Mouse (Mus musculus) limb, embryonic 12.5 days (tissue): ENCODE measurements at regions not wholly inside any gene's neighbourhood (a gene's known extent, or its start where the extent isn't known, plus 50 kb on each side); places are given as distances from the start of the nearest gene placed in this dataset.
A peak's percentile ranks its signal among the peaks of the same experiment; 100 is the strongest.

Source experiments
- ATAC-seq: fragments of 200-750 bp; cut with Nextera tagmentation; 2 replicates; pipeline ENCODE4 v1.8.0; 2017; ENCODE audit warnings: low read depth, moderate TSS enrichment; ENCODE audit not compliant: insufficient number of reproducible peaks, insufficient read depth, low FRiP score, low TSS enrichment
- H3K27ac ChIP-seq: fragments of 300-500 bp; sonication (generic); 2 replicates; pipeline ENCODE4 v1.5.1; 2016; ENCODE audit warnings: mild to moderate bottlenecking, moderate library complexity
- H3K27me3 ChIP-seq: fragments of 300-500 bp; sonication (generic); 2 replicates; pipeline ENCODE4 v1.6.1; 2016; ENCODE audit warnings: mild to moderate bottlenecking, moderate library complexity
- H3K36me3 ChIP-seq: fragments of 300-500 bp; sonication (generic); 2 replicates; pipeline ENCODE4 v1.6.1; 2016; ENCODE audit warnings: mild to moderate bottlenecking, moderate library complexity
- H3K4me1 ChIP-seq: fragments of 300-500 bp; sonication (generic); replicated peaks from 2 replicates; pipeline ENCODE4 v1.6.1; 2016
- H3K4me2 ChIP-seq: fragments of 300-500 bp; sonication (generic); 2 replicates; pipeline ENCODE4 v1.6.1; 2016; ENCODE audit warnings: mild to moderate bottlenecking, moderate library complexity
- H3K4me3 ChIP-seq: fragments of 300-500 bp; sonication (generic); replicated peaks from 2 replicates; pipeline ENCODE4 v1.5.1; 2016; ENCODE audit warnings: mild to moderate bottlenecking
- H3K9ac ChIP-seq: fragments of 300-500 bp; sonication (generic); replicated peaks from 2 replicates; pipeline ENCODE4 v1.6.1; 2016; ENCODE audit warnings: mild to moderate bottlenecking, moderate library complexity
- H3K9me3 ChIP-seq: fragments of 300-500 bp; sonication (generic); 2 replicates; pipeline ENCODE4 v1.6.1; 2016; ENCODE audit warnings: mild to moderate bottlenecking, moderate library complexity
- WGBS: fragments of 180-500 bp; shearing (Covaris S2); methylation state at CpG from one replicate; pipeline ENCODE4 v1.1.7; 2016; 5-methylcytosine and 5-hydroxymethylcytosine counted together

DNA sequence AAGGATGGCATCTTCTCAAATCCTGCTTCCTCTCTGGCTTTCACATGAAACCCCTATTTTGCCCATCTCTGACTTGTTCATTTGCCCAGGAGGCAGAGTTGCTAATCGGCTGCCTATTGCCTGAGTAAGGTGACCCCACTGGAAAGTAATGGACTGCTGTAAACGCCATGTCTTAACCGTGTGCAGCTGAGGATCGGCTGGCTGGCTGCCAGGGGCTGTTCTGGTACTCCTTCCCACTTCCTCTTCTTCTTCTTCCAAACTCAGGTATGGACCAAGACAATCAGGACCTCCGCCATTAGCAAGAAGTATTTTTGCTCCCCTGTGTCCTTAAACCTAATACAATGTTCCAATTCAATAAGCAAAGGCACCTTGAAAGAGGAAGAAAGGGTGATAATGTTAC lies 177.6 kb upstream of the Spaca1 start:
- Histone ChIP-seq H3K27ac (no peak overlapping the region), H3K4me3 (no peak overlapping the region), H3K9ac (no peak overlapping the region), H3K36me3 (no peaks in the 10 kb centered on the region), H3K4me2 (no peak overlapping the region), H3K4me1 (no peaks in the 10 kb centered on the region; the same call in 1 of the 2 replicates), H3K9me3 (no peaks in the 10 kb centered on the region), H3K27me3 (no peaks in the 10 kb centered on the region)
- 43% methylated on average over 5 of the region's 5 CpGs for WGBS
- no peak for ATAC-seq

- ATAC-seq, result 0 out of 2 replicates have a peak, but pooled peaks have one; percentile 52
- no peak overlapping the region for H3K27ac ChIP-seq
- 15% methylated on average over 3 of the region's 3 CpGs for whole genome bisulfite sequencing
- H3K36me3 ChIP-seq, result no peaks in the 10 kb centered on the region
- H3K4me1 ChIP-seq, result peaks cover 9% of the 10 kb centered on the region
- no peaks in the 10 kb centered on the region; the same call in 1 of the 2 replicates for H3K27me3 ChIP-seq
- no peak overlapping the region for H3K4me2 ChIP-seq
- no peak overlapping the region for H3K9ac ChIP-seq
- no peaks in the 10 kb centered on the region for H3K9me3 ChIP-seq
- no peak overlapping the region for H3K4me3 ChIP-seq
These were observed 181.3 kb upstream of the Spaca1 start for GRCm38 (mm10) chr4:34231270-34231669.

DNA sequence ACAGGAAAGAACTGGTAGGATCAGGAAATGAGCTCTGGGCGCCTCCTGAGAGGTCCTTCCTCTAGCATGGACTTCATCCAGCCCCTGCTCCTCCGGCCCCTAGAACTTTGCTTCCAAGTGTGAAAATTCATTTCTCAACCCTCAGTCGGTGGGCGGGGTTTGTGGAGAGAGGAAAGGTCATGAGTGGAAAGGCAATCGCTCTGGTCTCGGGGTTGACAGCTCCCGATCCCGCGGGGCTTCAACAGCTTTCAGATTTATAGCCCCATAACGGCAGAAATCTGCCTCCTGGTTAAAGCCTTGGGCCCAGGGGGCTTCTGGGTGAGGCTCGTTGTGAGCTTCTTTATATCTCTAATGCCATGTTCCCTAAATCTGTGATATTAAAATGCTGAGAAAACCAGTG lies 184.2 kb upstream of the Spaca1 start:
- ATAC-seq, result no peak
- H3K27me3 ChIP-seq, result no peaks in the 10 kb centered on the region; the same call in 1 of the 2 replicates
- WGBS, result 32% methylated on average over 11 of the region's 11 CpGs

GRCm38 (mm10) chr4:34234645-34235044 lies 184.7 kb upstream of the Spaca1 start:
- ATAC-seq, result no peak
- Histone ChIP-seq H3K27ac (no peak overlapping the region), H3K9me3 (no peaks in the 10 kb centered on the region), H3K9ac (no peak overlapping the region), H3K36me3 (no peaks in the 10 kb centered on the region), H3K4me1 (peaks cover 10% of the 10 kb centered on the region), H3K4me2 (no peak overlapping the region), H3K4me3 (no peak overlapping the region), H3K27me3 (no peaks in the 10 kb centered on the region; the same call in 1 of the 2 replicates)
- 68% methylated on average over 8 of the region's 8 CpGs for WGBS

More for the DNA sequence above, 184.2 kb upstream of the Spaca1 start:
- H3K27ac ChIP-seq, result no peak overlapping the region
- peaks cover 9% of the 10 kb centered on the region for H3K4me1 ChIP-seq
- no peaks in the 10 kb centered on the region for H3K9me3 ChIP-seq
- H3K9ac ChIP-seq, result no peak overlapping the region
- no peaks in the 10 kb centered on the region for H3K36me3 ChIP-seq
- H3K4me3 ChIP-seq, result no peak overlapping the region
- no peak overlapping the region for H3K4me2 ChIP-seq

DNA sequence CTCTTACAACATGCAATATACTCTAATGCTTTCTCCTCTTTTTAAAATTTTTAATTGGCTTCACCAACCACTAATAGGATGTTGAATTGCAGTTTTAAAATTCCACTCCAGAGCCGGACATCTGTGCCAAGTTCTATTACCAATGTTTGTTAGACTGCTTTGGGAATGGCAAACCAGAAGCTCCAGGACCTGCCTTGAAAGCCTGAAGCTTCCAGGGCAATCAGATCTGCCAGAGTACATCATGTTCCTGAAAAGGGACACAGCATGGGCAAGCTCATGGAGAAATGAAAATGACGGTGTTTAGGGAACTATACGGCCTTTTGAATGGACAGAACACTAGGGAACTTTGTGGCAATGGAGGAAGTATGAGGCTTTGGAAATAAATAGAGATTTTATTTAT lies 187.8 kb upstream of the Spaca1 start:
- Histone ChIP-seq H3K27ac (no peak overlapping the region), H3K4me1 (peaks cover 32% of the 10 kb centered on the region), H3K36me3 (no peaks in the 10 kb centered on the region), H3K9ac (no peak overlapping the region), H3K4me3 (no peak overlapping the region), H3K27me3 (no peaks in the 10 kb centered on the region; the same call in 1 of the 2 replicates), H3K4me2 (no peak overlapping the region), H3K9me3 (no peaks in the 10 kb centered on the region)
- no peak for ATAC-seq
- WGBS, result 80% methylated on average over 3 of the region's 3 CpGs

DNA sequence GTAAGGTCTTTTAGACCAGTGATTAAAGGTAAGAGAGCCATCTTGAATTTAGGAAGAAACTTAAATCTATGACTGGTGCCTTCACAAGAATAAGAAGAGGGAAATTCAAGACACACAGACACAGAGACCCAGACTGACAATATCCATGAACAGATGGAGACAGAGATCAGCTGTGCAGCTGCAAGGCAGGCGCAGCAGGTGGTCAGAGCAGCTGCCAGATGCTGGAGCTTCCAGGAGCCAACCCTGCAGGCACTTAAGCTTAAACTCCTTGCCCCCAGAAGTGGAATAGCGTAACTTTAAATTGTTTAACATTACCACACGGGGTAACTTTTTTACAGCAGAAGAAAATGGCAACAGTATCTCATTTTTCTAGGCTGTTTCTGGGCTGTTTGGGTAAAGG lies 189.6 kb upstream of the Spaca1 start:
- Histone ChIP-seq H3K9ac (no peak overlapping the region), H3K4me1 (peaks cover 25% of the 10 kb centered on the region), H3K36me3 (no peaks in the 10 kb centered on the region), H3K27ac (no peak overlapping the region), H3K9me3 (no peaks in the 10 kb centered on the region), H3K4me2 (no peak overlapping the region), H3K27me3 (no peaks in the 10 kb centered on the region; the same call in 1 of the 2 replicates), H3K4me3 (no peak overlapping the region)
- WGBS, result 23% methylated on average over 3 of the region's 3 CpGs
- ATAC-seq, result no peak

- Histone ChIP-seq H3K4me3 (no peak overlapping the region), H3K9ac (no peak overlapping the region), H3K4me1 (peaks cover 23% of the 10 kb centered on the region), H3K36me3 (no peaks in the 10 kb centered on the region), H3K27ac (no peak overlapping the region), H3K9me3 (no peaks in the 10 kb centered on the region), H3K4me2 (peak overlapping the region; percentile 5; the same call in 1 of the 2 replicates), H3K27me3 (no peaks in the 10 kb centered on the region; the same call in 1 of the 2 replicates)
- peak; percentile 52; the same call in 1 of the 2 replicates for ATAC-seq
- WGBS, result 21% methylated on average over 7 of the region's 7 CpGs
These were observed 191.1 kb upstream of the Spaca1 start for GRCm38 (mm10) chr4:34241060-34241571.

DNA sequence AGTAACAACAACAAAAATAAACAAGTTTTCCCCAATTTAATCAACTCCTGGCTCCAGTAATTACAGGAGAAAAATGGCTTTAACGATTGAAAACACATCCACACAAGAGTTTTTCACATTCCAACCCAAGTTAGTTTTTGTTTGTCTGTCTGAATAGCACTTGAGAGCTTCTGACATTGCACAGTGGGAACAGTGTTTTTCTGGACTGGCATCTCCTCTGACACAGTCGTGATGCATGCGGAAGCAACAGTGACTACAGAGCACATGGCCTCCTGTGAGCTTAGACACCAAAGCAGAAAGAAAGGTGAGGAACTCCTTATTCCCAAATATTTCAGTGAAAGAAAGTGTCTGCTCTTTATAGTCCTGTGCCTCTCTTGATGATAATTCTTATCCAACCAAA lies 191.7 kb upstream of the Spaca1 start:
- Histone ChIP-seq H3K9ac (no peak overlapping the region), H3K4me2 (no peak overlapping the region), H3K36me3 (no peaks in the 10 kb centered on the region), H3K27me3 (no peaks in the 10 kb centered on the region), H3K4me1 (peaks cover 23% of the 10 kb centered on the region), H3K27ac (peak overlapping the region; percentile 31; the same call in 1 of the 2 replicates), H3K9me3 (no peaks in the 10 kb centered on the region), H3K4me3 (no peak overlapping the region)
- no peak for ATAC-seq
- 60% methylated on average over 3 of the region's 3 CpGs for WGBS

DNA sequence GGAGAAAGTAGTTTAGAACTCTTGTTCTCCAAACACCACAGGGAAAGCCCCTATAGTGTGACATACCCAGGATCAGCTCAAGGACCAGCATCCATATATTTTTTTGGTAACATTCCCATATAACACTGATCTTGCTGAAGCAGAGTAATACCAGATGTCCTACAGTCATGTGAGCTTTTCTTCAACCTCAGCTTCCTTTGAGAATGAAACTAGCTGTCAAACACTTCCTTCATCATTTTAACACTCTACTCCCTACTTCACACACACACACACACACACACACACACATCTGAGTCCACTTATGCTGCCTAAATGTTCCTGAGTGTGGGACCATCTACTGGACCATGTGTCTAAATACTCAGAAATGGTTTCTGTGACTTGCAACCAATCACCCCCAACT lies 209.5 kb upstream of the Spaca1 start:
- no peak overlapping the region for H3K27ac ChIP-seq
- no peaks in the 10 kb centered on the region for H3K27me3 ChIP-seq
- ATAC-seq, result no peak

DNA sequence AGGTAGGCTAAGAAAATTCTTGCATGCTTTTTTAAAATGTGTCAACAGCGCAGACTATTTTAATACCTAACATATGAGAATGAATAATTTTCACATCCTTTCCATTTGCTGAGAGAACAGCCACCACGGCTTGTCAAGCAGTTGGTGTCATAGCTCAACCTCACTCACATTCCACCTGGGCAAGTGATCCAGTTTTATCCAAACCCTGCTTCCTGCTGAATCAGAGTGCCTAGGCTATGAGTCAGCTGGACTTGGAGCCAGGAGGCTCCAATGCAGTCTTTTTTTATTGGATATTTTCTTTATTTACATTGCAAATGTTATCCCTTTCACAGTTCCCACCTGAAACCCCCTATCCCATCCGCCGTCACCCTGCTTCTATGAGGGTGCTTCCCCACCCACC lies 210.5 kb upstream of the Spaca1 start:
- no peak for ATAC-seq
- 86% methylated on average over 4 of the region's 4 CpGs for WGBS
- H3K4me1 ChIP-seq, result no peaks in the 10 kb centered on the region

More for the DNA sequence above, 209.5 kb upstream of the Spaca1 start:
- no peaks in the 10 kb centered on the region for H3K36me3 ChIP-seq
- no peak overlapping the region for H3K4me3 ChIP-seq
- no peak overlapping the region for H3K9ac ChIP-seq
- no peaks in the 10 kb centered on the region for H3K4me1 ChIP-seq
- H3K4me2 ChIP-seq, result no peak overlapping the region
- H3K9me3 ChIP-seq, result no peaks in the 10 kb centered on the region

GRCm38 (mm10) chr4:34261809-34262208 lies 211.8 kb upstream of the Spaca1 start:
- 66% methylated on average over 6 of the region's 6 CpGs for WGBS

More for the DNA sequence above, 210.5 kb upstream of the Spaca1 start:
- Histone ChIP-seq H3K4me2 (no peak overlapping the region), H3K9ac (no peak overlapping the region), H3K4me3 (no peak overlapping the region), H3K36me3 (no peaks in the 10 kb centered on the region), H3K27ac (no peak overlapping the region), H3K27me3 (no peaks in the 10 kb centered on the region), H3K9me3 (no peaks in the 10 kb centered on the region)

GRCm38 (mm10) chr4:34264431-34264830 lies 214.4 kb upstream of the Spaca1 start:
- no peaks in the 10 kb centered on the region for H3K36me3 ChIP-seq
- 88% methylated on average over 5 of the region's 5 CpGs for WGBS
- H3K4me3 ChIP-seq, result no peak overlapping the region
- H3K27me3 ChIP-seq, result no peaks in the 10 kb centered on the region
- no peak for ATAC-seq
- no peak overlapping the region for H3K4me2 ChIP-seq
- no peak overlapping the region for H3K27ac ChIP-seq
- no peaks in the 10 kb centered on the region for H3K4me1 ChIP-seq
- H3K9ac ChIP-seq, result no peak overlapping the region
- H3K9me3 ChIP-seq, result no peaks in the 10 kb centered on the region

More at GRCm38 (mm10) chr4:34261809-34262208, 211.8 kb upstream of the Spaca1 start:
- H3K27ac ChIP-seq, result no peak overlapping the region
- no peaks in the 10 kb centered on the region for H3K4me1 ChIP-seq
- no peak overlapping the region for H3K9ac ChIP-seq
- H3K4me3 ChIP-seq, result no peak overlapping the region
- no peak overlapping the region for H3K4me2 ChIP-seq
- H3K36me3 ChIP-seq, result no peaks in the 10 kb centered on the region
- ATAC-seq, result no peak
- no peaks in the 10 kb centered on the region for H3K9me3 ChIP-seq
- H3K27me3 ChIP-seq, result no peaks in the 10 kb centered on the region
